Mouse (Mus musculus) kidney, postnatal 0 days (tissue): Measurements from ENCODE around the gene Tas1r3. TPM values are rescaled to one million over a fixed set of nuclear protein-coding genes. Genes with fewer than 3 reads are reported as not detected.

ENCODE experiments used
- ATAC-seq: fragments of 200-750 bp; cut with Nextera tagmentation; replicated peaks from 2 replicates; pipeline ENCODE4 v1.8.0; 2017; ENCODE audit warnings: low read depth, moderate number of reproducible peaks, moderate TSS enrichment, moderate library complexity; ENCODE audit not compliant: low FRiP score
- DNase-seq: peaks from one replicate; pipeline ENCODE4 v3.0.0-alpha.2; 2016; ENCODE audit warnings: low spot score
- H3K27ac ChIP-seq: fragments of 300-500 bp; sonication (generic); 2 replicates; pipeline ENCODE4 v1.5.1; 2014; ENCODE audit warnings: mild to moderate bottlenecking
- H3K27me3 ChIP-seq: fragments of 300-500 bp; sonication (generic); 2 replicates; pipeline ENCODE4 v1.6.1; 2014; ENCODE audit warnings: low read length, mixed read lengths; ENCODE audit not compliant: insufficient read depth
- H3K36me3 ChIP-seq: fragments of 300-500 bp; sonication (generic); 2 replicates; pipeline ENCODE4 v1.6.1; 2014; ENCODE audit warnings: low read length, mixed read lengths; ENCODE audit not compliant: insufficient read depth
- H3K4me1 ChIP-seq: fragments of 300-500 bp; sonication (generic); replicated peaks from 2 replicates; pipeline ENCODE4 v1.6.1; 2014; ENCODE audit warnings: antibody characterized with exemption, low read length, mixed read lengths; ENCODE audit not compliant: insufficient read depth
- H3K4me2 ChIP-seq: fragments of 300-500 bp; sonication (generic); 2 replicates; pipeline ENCODE4 v1.6.1; 2014; ENCODE audit warnings: mild to moderate bottlenecking, low read length, moderate library complexity, mixed read lengths
- H3K4me3 ChIP-seq: fragments of 300-500 bp; sonication (generic); replicated peaks from 2 replicates; pipeline ENCODE4 v1.5.1; 2014; ENCODE audit warnings: low read depth, low read length
- H3K9ac ChIP-seq: fragments of 300-500 bp; sonication (generic); 2 replicates; pipeline ENCODE4 v1.6.1; 2014; ENCODE audit warnings: low read depth, low read length
- H3K9me3 ChIP-seq: fragments of 300-500 bp; sonication (generic); replicated peaks from 2 replicates; pipeline ENCODE4 v1.6.1; 2016; ENCODE audit warnings: low read length, inconsistent platforms, mixed read lengths
- CTCF ChIP-seq: IDR thresholded peaks from 2 replicates; pipeline ENCODE4 v1.5.1; 2016; ENCODE audit warnings: antibody characterized with exemption, low read depth, mild to moderate bottlenecking, moderate library complexity
- WGBS: fragments of 180-500 bp; shearing (Covaris S2); extraction: QIAGEN DNeasy Blood & Tissue Kit; methylation state at CpG from one replicate; pipeline ENCODE4 v1.1.7; 2014; 5-methylcytosine and 5-hydroxymethylcytosine counted together
- microRNA-seq: library from miRNA; unstranded; fragments of <30 nt; microRNA quantifications from one replicate; pipeline ENCODE4, GENCODE M21; 2016
- polyA plus RNA-seq: library from polyadenylated mRNA; unstranded; fragments of >200 nt; fragmentation: Nextera tagmentation; extraction: Ambion mirVana; gene quantifications from 2 replicates; pipeline ENCODE4 v1.2.1, GENCODE M21; 2015

Gene Tas1r3
- polyA plus RNA-seq, 1 experiment from 2014 or later = 0.18 TPM

GRCm38 (mm10) chr4:155829866-155830265 lies 33.3 kb downstream of the Tas1r3 start:
- no peak for TF ChIP-seq CTCF
- no peak overlapping the region for H3K4me2 ChIP-seq
- H3K27me3 ChIP-seq = no peaks in the 10 kb centered on the region
- ATAC-seq (no peak), DNase-seq (no peak)
- peaks cover 17% of the 10 kb centered on the region for H3K36me3 ChIP-seq
- H3K9me3 ChIP-seq = no peaks in the 10 kb centered on the region
- H3K27ac ChIP-seq = no peak overlapping the region; the same call in 1 of the 2 replicates
- H3K4me3 ChIP-seq = no peak overlapping the region
- 81% methylated on average over 4 of the region's 4 CpGs for WGBS
- H3K4me1 ChIP-seq = peaks cover 10% of the 10 kb centered on the region
- H3K9ac ChIP-seq = no peak overlapping the region

DNA sequence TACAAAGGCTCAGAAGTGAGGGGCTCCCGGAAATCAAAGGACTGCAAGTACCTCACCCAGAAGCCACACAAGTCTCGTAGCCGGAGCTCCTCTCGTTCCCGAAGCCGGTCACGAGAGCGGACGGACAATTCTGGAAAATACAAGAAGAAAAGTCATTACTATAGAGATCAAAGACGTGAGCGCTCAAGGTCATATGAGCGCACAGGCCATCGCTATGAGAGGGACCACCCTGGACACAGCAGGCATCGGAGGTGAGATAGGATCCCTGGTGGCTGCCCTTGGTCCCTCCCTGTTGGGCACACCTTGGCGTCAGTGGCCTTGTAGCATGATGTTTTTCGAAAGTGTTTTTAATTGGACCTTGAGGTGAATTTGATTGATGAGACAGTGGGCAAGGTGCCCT lies 39.7 kb downstream of the Tas1r3 start:
- no peak for DNase-seq
- H3K4me3 ChIP-seq = no peak overlapping the region
- ATAC-seq = no peak
- no peak overlapping the region for H3K4me2 ChIP-seq
- no peak overlapping the region for H3K27ac ChIP-seq
- H3K9ac ChIP-seq = no peak overlapping the region
- H3K27me3 ChIP-seq = no peaks in the 10 kb centered on the region
- H3K4me1 ChIP-seq = no peaks in the 10 kb centered on the region
- no peak for TF ChIP-seq CTCF
- WGBS = 95% methylated on average over 16 of the region's 16 CpGs
- H3K36me3 ChIP-seq = peaks cover 63% of the 10 kb centered on the region
- H3K9me3 ChIP-seq = no peaks in the 10 kb centered on the region

DNA sequence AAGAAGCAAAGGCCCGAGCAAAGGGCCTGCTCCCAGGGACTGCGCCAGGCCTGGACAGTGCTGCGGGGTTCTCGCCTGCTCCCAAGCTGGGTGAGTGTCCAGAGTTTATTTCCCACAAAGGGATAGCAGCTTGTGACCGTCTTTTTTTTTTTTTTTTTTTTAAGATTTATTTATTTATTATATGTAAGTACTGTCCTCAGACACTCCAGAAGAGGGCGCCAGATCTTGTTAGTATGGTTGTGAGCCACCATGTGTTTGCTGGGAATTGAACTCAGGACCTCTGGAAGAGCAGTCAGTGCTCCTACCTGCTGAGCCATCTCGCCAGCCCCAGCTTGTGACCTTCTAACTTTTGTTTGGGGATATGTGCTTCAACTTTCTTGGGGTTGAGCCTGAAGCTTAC lies 42.1 kb downstream of the Tas1r3 start:
- H3K9me3 ChIP-seq = no peaks in the 10 kb centered on the region
- ATAC-seq (no peak), DNase-seq (peak; percentile 54)
- H3K36me3 ChIP-seq = peaks cover 74% of the 10 kb centered on the region
- no peaks in the 10 kb centered on the region for H3K4me1 ChIP-seq
- WGBS = 81% methylated on average over 7 of the region's 7 CpGs
- peak; percentile 59 for TF ChIP-seq CTCF
- H3K27ac ChIP-seq = no peak overlapping the region
- no peak overlapping the region for H3K4me3 ChIP-seq
- H3K4me2 ChIP-seq = no peak overlapping the region
- no peaks in the 10 kb centered on the region for H3K27me3 ChIP-seq
- H3K9ac ChIP-seq = no peak overlapping the region

GRCm38 (mm10) chr4:155817533-155817932 lies 45.6 kb downstream of the Tas1r3 start:
- ATAC-seq (no peak), DNase-seq (no peak)
- WGBS = 74% methylated on average over 4 of the region's 4 CpGs
- H3K27ac ChIP-seq = no peak overlapping the region
- H3K9ac ChIP-seq = no peak overlapping the region
- no peaks in the 10 kb centered on the region for H3K27me3 ChIP-seq
- TF ChIP-seq CTCF = no peak
- no peak overlapping the region for H3K4me2 ChIP-seq
- peaks cover 66% of the 10 kb centered on the region for H3K36me3 ChIP-seq
- H3K4me1 ChIP-seq = peaks cover 9% of the 10 kb centered on the region
- H3K4me3 ChIP-seq = no peak overlapping the region
- H3K9me3 ChIP-seq = no peaks in the 10 kb centered on the region

GRCm38 (mm10) chr4:155812665-155813181 lies 50.4 kb downstream of the Tas1r3 start:
- Histone ChIP-seq H3K9ac (peak overlapping the region; percentile 99), H3K4me3 (peak overlapping the region; percentile 99), H3K36me3 (peaks cover 53% of the 10 kb centered on the region), H3K9me3 (no peaks in the 10 kb centered on the region), H3K27ac (peak overlapping the region; percentile 87), H3K27me3 (no peaks in the 10 kb centered on the region), H3K4me2 (peak overlapping the region; percentile 90), H3K4me1 (peaks cover 9% of the 10 kb centered on the region)
- TF ChIP-seq CTCF = no peak
- under 1% methylated on average over 49 of the region's 49 CpGs for WGBS
- no peak for DNase-seq
- ATAC-seq = peak; percentile 41

DNA sequence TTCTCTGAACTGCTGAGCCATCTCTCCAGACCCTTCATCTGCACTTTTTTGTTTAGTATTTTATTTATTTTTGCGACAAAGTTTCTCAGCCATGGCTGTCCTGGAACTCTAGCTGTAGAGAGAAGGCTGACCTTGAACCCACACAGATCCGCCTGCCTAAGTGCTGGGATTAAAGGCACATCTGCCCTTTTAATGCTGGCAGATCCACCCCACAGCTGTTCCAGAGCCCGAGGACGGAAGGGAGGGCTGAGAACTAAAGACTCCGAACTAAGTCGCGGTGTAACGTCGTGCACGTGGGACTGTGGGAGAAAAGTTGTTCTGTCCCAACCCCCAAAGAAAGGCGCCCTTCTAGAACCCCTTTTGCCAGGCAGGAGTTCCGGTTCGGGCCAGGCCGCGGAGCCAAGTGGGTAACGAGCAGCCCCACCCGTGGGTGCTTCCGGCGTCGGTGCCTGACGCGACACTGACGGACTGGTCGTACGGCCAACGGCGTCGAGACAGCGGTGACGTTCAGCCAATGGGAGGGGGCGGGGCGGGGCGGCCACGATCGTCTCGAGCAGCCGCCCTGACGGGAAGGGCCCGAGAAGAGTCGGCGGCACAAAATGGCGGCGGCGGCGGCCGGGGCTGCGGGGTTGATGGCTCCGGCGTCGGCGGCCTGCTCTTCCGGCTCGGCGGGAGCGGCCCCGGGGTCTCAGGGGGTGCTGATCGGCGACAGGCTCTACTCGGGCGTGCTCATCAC lies 51.1 kb downstream of the Tas1r3 start, which contains the start of gene Ccnl2:
Gene Ccnl2, plus strand, starts transcription at position 561 of the 736 bp plus-strand sequence.
- H3K27ac ChIP-seq = peak within 1 kb of the TSS; percentile 87
- H3K36me3 ChIP-seq = peaks cover 54% of the 10 kb centered on the region
- H3K4me2 ChIP-seq = peak within 1 kb of the TSS; percentile 90
- peaks cover 9% of the 10 kb centered on the region for H3K4me1 ChIP-seq
- peak; percentile 98 for ATAC-seq
- no peaks in the 10 kb centered on the region for H3K9me3 ChIP-seq
- peak within 1 kb of the TSS; percentile 99 for H3K9ac ChIP-seq
- no peak for TF ChIP-seq CTCF
- peak within 1 kb of the TSS; percentile 99 for H3K4me3 ChIP-seq
- under 1% methylated on average over 51 of the region's 60 CpGs for WGBS
- no peaks in the 10 kb centered on the region for H3K27me3 ChIP-seq
- DNase-seq = peak; percentile 95

Small RNA genes within 50 kb of the gene (microRNA-seq; reads per million reads assigned to microRNA genes)
- not detected for gene Gm22991

Other genes with a start within 250 kb of the Tas1r3 start
- 60.0 and 65.4 TPM in 2 replicates for gene Cdk11b, start 238.5 kb downstream of the Tas1r3 start, polyA plus RNA-seq
- not detected in 2 replicates for gene Gm10563, start 218.0 kb downstream of the Tas1r3 start, polyA plus RNA-seq
- 77.2 and 80.3 TPM in 2 replicates for gene Mmp23, start 210.0 kb downstream of the Tas1r3 start, polyA plus RNA-seq
- 19.6 and 21.0 TPM in 2 replicates for gene Mib2, start 194.2 kb downstream of the Tas1r3 start, polyA plus RNA-seq
- gene Fndc10, start 169.0 kb downstream of the Tas1r3 start, polyA plus RNA-seq = 9.1 and 12.1 TPM in 2 replicates
- 151 and 159 TPM in 2 replicates for gene Ssu72, start 158.6 kb downstream of the Tas1r3 start, polyA plus RNA-seq
- 0.47 and 0.68 TPM in 2 replicates for gene Tmem240, start 128.6 kb downstream of the Tas1r3 start, polyA plus RNA-seq
- gene Atad3a, start 102.3 kb downstream of the Tas1r3 start, polyA plus RNA-seq = 92.1 and 92.2 TPM in 2 replicates
- 14.8 and 16.4 TPM in 2 replicates for gene Vwa1, start 88.7 kb downstream of the Tas1r3 start, polyA plus RNA-seq
- 0.16 and 0.22 TPM in 2 replicates for gene Tmem88b, start 77.5 kb downstream of the Tas1r3 start, polyA plus RNA-seq
- 0.28 and 0.29 TPM in 2 replicates for gene Ankrd65, start 72.9 kb downstream of the Tas1r3 start, polyA plus RNA-seq
- 283 and 294 TPM in 2 replicates for gene Mrpl20, start 60.5 kb downstream of the Tas1r3 start, polyA plus RNA-seq
- gene Ccnl2, start 50.9 kb downstream of the Tas1r3 start, polyA plus RNA-seq = 103 and 109 TPM in 2 replicates
- gene Aurkaip1, start 32.1 kb downstream of the Tas1r3 start, polyA plus RNA-seq = 169 and 171 TPM in 2 replicates
- gene Mxra8, start 23.7 kb downstream of the Tas1r3 start, polyA plus RNA-seq = 100 and 111 TPM in 2 replicates
- 9.9 and 16.6 TPM in 2 replicates for gene Dvl1, start 16.0 kb downstream of the Tas1r3 start, polyA plus RNA-seq
- gene Cptp, start 6.1 kb upstream of the Tas1r3 start, polyA plus RNA-seq = 14.8 and 17.2 TPM in 2 replicates
- 40.3 and 45.7 TPM in 2 replicates for gene Ints11, start 6.2 kb upstream of the Tas1r3 start, polyA plus RNA-seq
- 33.8 and 38.0 TPM in 2 replicates for gene Pusl1, start 28.4 kb upstream of the Tas1r3 start, polyA plus RNA-seq
- gene Acap3, start 28.5 kb upstream of the Tas1r3 start, polyA plus RNA-seq = 8.2 and 8.4 TPM in 2 replicates
- gene Ube2j2, start 80.5 kb upstream of the Tas1r3 start, polyA plus RNA-seq = 99.7 and 108 TPM in 2 replicates
- gene C1qtnf12, start 99.0 kb upstream of the Tas1r3 start, polyA plus RNA-seq = 113 and 116 TPM in 2 replicates
- 14.3 and 14.5 TPM in 2 replicates for gene B3galt6, start 129.3 kb upstream of the Tas1r3 start, polyA plus RNA-seq
- 178 and 183 TPM in 2 replicates for gene Sdf4, start 129.5 kb upstream of the Tas1r3 start, polyA plus RNA-seq
- 0.70 and 0.88 TPM in 2 replicates for gene Tnfrsf4, start 150.5 kb upstream of the Tas1r3 start, polyA plus RNA-seq
- 1.3 TPM in 2 replicates for gene Tnfrsf18, start 162.8 kb upstream of the Tas1r3 start, polyA plus RNA-seq
- gene Ttll10, start 196.1 kb upstream of the Tas1r3 start, polyA plus RNA-seq = 5.6 and 6.0 TPM in 2 replicates
- 11.8 and 15.3 TPM in 2 replicates for gene 9430015G10Rik, start 246.6 kb upstream of the Tas1r3 start, polyA plus RNA-seq